Mouse (Mus musculus) heart, postnatal 0 days (tissue): ENCODE results near the gene Shc1. TPM values are rescaled to one million over a fixed set of nuclear protein-coding genes. Genes with fewer than 3 reads are reported as not detected.
"Not testable (repeated sequence)": the region's sequence is repeated elsewhere in the genome, so short reads cannot be mapped to it uniquely, and the experiment has no call there.

Experiments
- ATAC-seq: fragments of 200-750 bp; cut with Nextera tagmentation; 2 replicates; pipeline ENCODE4 v1.8.0; 2017; ENCODE audit warnings: low read depth, moderate number of reproducible peaks, moderate library complexity; ENCODE audit not compliant: insufficient read depth
- DNase-seq: peaks from one replicate; pipeline ENCODE4 v3.0.0-alpha.2; 2016; ENCODE audit warnings: low spot score
- H3K27ac ChIP-seq: fragments of 300-500 bp; sonication (generic); 2 replicates; pipeline ENCODE4 v1.5.1; 2014; ENCODE audit warnings: low read depth, mild to moderate bottlenecking
- H3K27me3 ChIP-seq: fragments of 300-500 bp; sonication (generic); 2 replicates; pipeline ENCODE4 v1.6.1; 2014; ENCODE audit warnings: low read length, mixed read lengths; ENCODE audit not compliant: control insufficient read depth, insufficient read depth
- H3K36me3 ChIP-seq: fragments of 300-500 bp; sonication (generic); replicated peaks from 2 replicates; pipeline ENCODE4 v1.6.1; 2014; ENCODE audit warnings: low read length, mixed read lengths; ENCODE audit not compliant: control insufficient read depth, insufficient read depth
- H3K4me1 ChIP-seq: fragments of 300-500 bp; sonication (generic); 2 replicates; pipeline ENCODE4 v1.6.1; 2014; ENCODE audit warnings: antibody characterized with exemption; ENCODE audit not compliant: control insufficient read depth, insufficient read depth
- H3K4me2 ChIP-seq: fragments of 300-500 bp; sonication (generic); 2 replicates; pipeline ENCODE4 v1.6.1; 2014; ENCODE audit warnings: low read depth, mild to moderate bottlenecking, low read length, moderate library complexity
- H3K4me3 ChIP-seq: fragments of 300-500 bp; sonication (generic); 2 replicates; pipeline ENCODE4 v1.5.1; 2014; ENCODE audit warnings: low read depth, low read length
- H3K9ac ChIP-seq: fragments of 300-500 bp; sonication (generic); replicated peaks from 2 replicates; pipeline ENCODE4 v1.6.1; 2014; ENCODE audit warnings: low read depth, low read length, mixed read lengths
- H3K9me3 ChIP-seq: fragments of 300-500 bp; sonication (generic); replicated peaks from 2 replicates; pipeline ENCODE4 v1.6.1; 2016; ENCODE audit warnings: low read length; ENCODE audit not compliant: control insufficient read depth
- CTCF ChIP-seq: IDR thresholded peaks from 2 replicates; pipeline ENCODE4 v1.5.1; 2016; ENCODE audit warnings: antibody characterized with exemption, control low read depth, low read depth
- EP300 ChIP-seq: IDR thresholded peaks from 2 replicates; pipeline ENCODE4 v1.6.1; 2016; ENCODE audit warnings: antibody characterized with exemption, low read depth
- WGBS: fragments of 180-500 bp; shearing (Covaris S2); extraction: QIAGEN DNeasy Blood & Tissue Kit; methylation state at CpG from one replicate; pipeline ENCODE4 v1.1.7; 2014; 5-methylcytosine and 5-hydroxymethylcytosine counted together
- polyA plus RNA-seq: library from polyadenylated mRNA; unstranded; fragments of >200 nt; fragmentation: Nextera tagmentation; extraction: Ambion mirVana; gene quantifications from 2 replicates; pipeline ENCODE4 v1.2.1, GENCODE M21; 2015
- total RNA-seq: library from RNA; depleted of rRNA; stranded (reverse); fragments of >200 nt; gene quantifications from 2 replicates; pipeline ENCODE4 v1.2.3, GENCODE M21; 2014; ENCODE audit warnings: low replicate concordance

The Shc1 gene
- total and polyA plus RNA-seq, 2 experiments from 2014 or later: 35.8 to 82.1 TPM

GRCm38 (mm10) chr3:89425141-89425525, 6.9 kb downstream of the Shc1 start:
- no peak overlapping the region for H3K9ac ChIP-seq
- WGBS: 73% methylated on average over 5 of the region's 5 CpGs

GRCm38 (mm10) chr3:89425876-89426275, 7.6 kb downstream of the Shc1 start:
- Histone ChIP-seq H3K9ac (no peak overlapping the region), H3K4me1 (peaks cover 7% of the 10 kb centered on the region; the same call in 1 of the 2 replicates), H3K27me3 (no peaks in the 10 kb centered on the region), H3K27ac (no peak overlapping the region), H3K4me2 (no peak overlapping the region), H3K4me3 (no peak overlapping the region), H3K36me3 (peaks cover 44% of the 10 kb centered on the region), H3K9me3 (no peaks in the 10 kb centered on the region)
- TF ChIP-seq EP300: no peak
- no peak for TF ChIP-seq CTCF
- DNase-seq (no peak), ATAC-seq (no peak)
- WGBS: 88% methylated on average over 4 of the region's 4 CpGs

More at GRCm38 (mm10) chr3:89425141-89425525, 6.9 kb downstream of the Shc1 start:
- ATAC-seq: no peak
- H3K36me3 ChIP-seq: peaks cover 44% of the 10 kb centered on the region
- no peak overlapping the region for H3K4me2 ChIP-seq
- peaks cover 12% of the 10 kb centered on the region; the same call in 1 of the 2 replicates for H3K4me1 ChIP-seq
- H3K27me3 ChIP-seq: no peaks in the 10 kb centered on the region
- no peak for DNase-seq
- no peak overlapping the region for H3K4me3 ChIP-seq
- H3K9me3 ChIP-seq: no peaks in the 10 kb centered on the region
- H3K27ac ChIP-seq: no peak overlapping the region
- no peak for TF ChIP-seq EP300

GRCm38 (mm10) chr3:89429021-89429420, 10.8 kb downstream of the Shc1 start:
- not testable (repeated sequence) for ATAC-seq, H3K27ac ChIP-seq
- 88% methylated on average over 6 of the region's 7 CpGs for WGBS

GRCm38 (mm10) chr3:89430171-89431159, 12.2 kb downstream of the Shc1 start, which contains the start of gene Pygo2:
Gene Pygo2 (plus strand): TSS chr3:89430214.
- DNase-seq: peak; percentile 96

More at GRCm38 (mm10) chr3:89429021-89429420, 10.8 kb downstream of the Shc1 start:
- not testable (repeated sequence) for H3K4me2 ChIP-seq, H3K4me1 ChIP-seq, DNase-seq, H3K9ac ChIP-seq, H3K4me3 ChIP-seq, H3K9me3 ChIP-seq, H3K27me3 ChIP-seq
- peaks cover 60% of the 10 kb centered on the region for H3K36me3 ChIP-seq

GRCm38 (mm10) chr3:89432606-89433005, 14.4 kb downstream of the Shc1 start:
- Histone ChIP-seq H3K36me3 (peaks cover 31% of the 10 kb centered on the region), H3K4me1 (peaks cover 12% of the 10 kb centered on the region; the same call in 1 of the 2 replicates), H3K27ac (no peak overlapping the region), H3K9ac (no peak overlapping the region), H3K27me3 (no peaks in the 10 kb centered on the region), H3K4me3 (no peak overlapping the region), H3K9me3 (no peaks in the 10 kb centered on the region), H3K4me2 (no peak overlapping the region)
- 93% methylated on average over 8 of the region's 8 CpGs for WGBS
- ATAC-seq (no peak), DNase-seq (no peak)
- TF ChIP-seq EP300: no peak
- TF ChIP-seq CTCF: no peak

More at GRCm38 (mm10) chr3:89430171-89431159, 12.2 kb downstream of the Shc1 start, which contains the start of gene Pygo2:
- Histone ChIP-seq H3K4me1 (no peaks in the 10 kb centered on the region), H3K9ac (peak within 1 kb of the TSS; percentile 81), H3K36me3 (peaks cover 52% of the 10 kb centered on the region), H3K9me3 (no peaks in the 10 kb centered on the region), H3K4me2 (peak within 1 kb of the TSS; percentile 83), H3K27ac (peak within 1 kb of the TSS; percentile 76), H3K27me3 (no peaks in the 10 kb centered on the region), H3K4me3 (peak within 1 kb of the TSS; percentile 85)
- TF ChIP-seq EP300 (peak; percentile 46; the same call in 1 of the 2 replicates), CTCF (no peak)
- peak; percentile 99 for ATAC-seq
- 2% methylated on average over 58 of the region's 68 CpGs for WGBS
